In the genomic region with DNA sequence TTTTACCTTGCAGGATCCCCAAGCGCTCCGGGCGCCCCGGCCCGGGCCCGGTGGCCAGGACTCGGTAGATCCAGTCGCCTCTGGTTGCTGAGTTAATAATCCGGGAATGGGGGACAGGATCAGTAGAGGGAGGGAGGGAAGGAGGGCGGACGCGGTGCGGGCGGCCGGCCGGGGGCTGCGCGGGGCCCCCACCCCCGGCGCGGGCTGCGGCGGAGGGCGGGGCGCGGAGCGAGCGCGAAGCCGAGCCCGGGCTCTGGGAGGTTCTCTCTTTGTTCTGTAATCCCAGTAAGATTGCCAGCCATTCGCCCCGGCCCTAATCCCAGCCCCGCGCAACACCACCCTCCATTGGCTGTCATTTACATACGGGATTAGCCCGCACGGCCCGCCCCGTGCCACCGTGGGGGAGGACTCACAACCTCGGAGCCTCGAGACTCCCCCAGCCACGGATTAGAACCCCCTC, we compare ENCODE assay signal across 7 mouse cellular contexts. TPM values are rescaled to one million over a fixed set of nuclear protein-coding genes. Genes with fewer than 3 reads are reported as not detected.
A peak's percentile ranks its signal among the peaks of the same experiment; 100 is the strongest.
DNase-seq lines count a peak whose midpoint lies in the region; ATAC-seq lines count a peak whose summit lies in the region.

Gene Gtf2ird1 (minus strand): TSS at position 214 of the 460 bp plus-strand sequence.

- H3K4me1 ChIP-seq in intestine, embryonic 16.5 days (ENCODE audit: control insufficient read depth, insufficient read depth, low read length), result peaks cover 23% of the 10 kb centered on the region

- peak within 1 kb of the TSS; percentile 84 for H3K4me2 ChIP-seq in intestine, embryonic 16.5 days (ENCODE audit: low read depth, low read length)

- peak; percentile 73 for DNase-seq in adrenal gland, adult 8-10 months
- DNase-seq in embryo, embryonic 11 days, result peak; percentile 85
- no peak for DNase-seq in gonadal fat pad, adult 2 months (ENCODE audit: low read depth)
- peak; percentile 76 to 90 for DNase-seq in left cerebral cortex, postnatal 14 days (ENCODE audit: low spot score in 2 of 2)
- DNase-seq in right cerebral cortex, postnatal 36 days (ENCODE audit: low spot score in 2 of 2), result peak; percentile 77 to 79

- H3K27ac ChIP-seq in intestine, embryonic 16.5 days (ENCODE audit: low read length), result peak within 1 kb of the TSS; percentile 94

- peak within 1 kb of the TSS; percentile 93 for H3K9ac ChIP-seq in intestine, embryonic 16.5 days (ENCODE audit: low read depth, low read length)

- H3K36me3 ChIP-seq in intestine, embryonic 16.5 days (ENCODE audit: control insufficient read depth, insufficient read depth, low read length), result peaks cover 7% of the 10 kb centered on the region

- intact Hi-C loops in left cerebral cortex, postnatal 14 days (cut with DNase I), result no loop called here

- H3K4me3 ChIP-seq in intestine, embryonic 16.5 days (ENCODE audit: low read length), result peak within 1 kb of the TSS; percentile 68

- ATAC-seq in intestine, embryonic 16.5 days, result peak; percentile 72
- peak; percentile 82 for ATAC-seq in megakaryocyte progenitor cell, adult 5-6 weeks (replicated peaks; ENCODE audit: poor library complexity)

- under 1% methylated on average over 44 of the region's 44 CpGs for WGBS in intestine, embryonic 16.5 days

- H3K9me3 ChIP-seq in intestine, embryonic 16.5 days (ENCODE audit: control insufficient read depth, low read length), result peaks cover 4% of the 10 kb centered on the region; the same call in 1 of the 2 replicates

- no peaks in the 10 kb centered on the region for H3K27me3 ChIP-seq in intestine, embryonic 16.5 days (replicated peaks; ENCODE audit: control insufficient read depth, insufficient read depth, low read length)

RNA-seq across cellular contexts. Expression of gene Gtf2ird1, which starts in this region (rescaled TPM):
- total RNA-seq in adrenal gland, adult 8-10 months (2022), result 10 to 100 TPM; 46.0 to 93.0 (median 63.1) TPM
- 55.4 and 65.5 TPM in 2 replicates for polyA plus RNA-seq in gonadal fat pad, adult 2 months (2012; rRNA removed)
- polyA plus RNA-seq in intestine, embryonic 16.5 days (2015; fragmentation: Nextera tagmentation; extraction: Ambion mirVana), result 66.5 and 66.6 TPM in 2 replicates
- total RNA-seq in left cerebral cortex, postnatal 14 days (2021), result 10 to 100 TPM; 36.4 to 43.8 TPM
- 21.9 and 28.4 TPM in 2 replicates for total RNA-seq in megakaryocyte progenitor cell, adult 5-6 weeks (2015)
- total RNA-seq in megakaryocyte progenitor cell, adult 5-6 weeks (2017), result 14.5 and 18.2 TPM in 2 replicates
